Mouse (Mus musculus): Measurements from ENCODE around the gene Mst1.

Gene Mst1

GRCm38 (mm10) chr9:108106090-108106489, 25.9 kb downstream of the Mst1 start:
- TF ChIP-seq GATA4 (IDR thresholded peaks at IDR 0.05; ENCODE audit: insufficient replicate concordance, low read length): no peak

GRCm38 (mm10) chr9:108107867-108108266, 27.6 kb downstream of the Mst1 start:
- no peak for TF ChIP-seq GATA4 (IDR thresholded peaks at IDR 0.05; ENCODE audit: insufficient replicate concordance, low read length)

- TF ChIP-seq GATA4 (IDR thresholded peaks at IDR 0.05; ENCODE audit: insufficient replicate concordance, low read length): no peak
Measured at GRCm38 (mm10) chr9:108110160-108110559, 29.9 kb downstream of the Mst1 start.

GRCm38 (mm10) chr9:108111101-108111592, 30.9 kb downstream of the Mst1 start:
- no peak for TF ChIP-seq GATA4 (IDR thresholded peaks at IDR 0.05; ENCODE audit: insufficient replicate concordance, low read length)

- TF ChIP-seq GATA4 (IDR thresholded peaks at IDR 0.05; ENCODE audit: insufficient replicate concordance, low read length): no peak
Measured at GRCm38 (mm10) chr9:108111593-108112121, 31.4 kb downstream of the Mst1 start.

- TF ChIP-seq GATA4 (IDR thresholded peaks at IDR 0.05; ENCODE audit: insufficient replicate concordance, low read length): no peak
Measured at GRCm38 (mm10) chr9:108112719-108113340, 32.6 kb downstream of the Mst1 start.

GRCm38 (mm10) chr9:108115290-108116077, 35.2 kb downstream of the Mst1 start:
- TF ChIP-seq GATA4 (IDR thresholded peaks at IDR 0.05; ENCODE audit: insufficient replicate concordance, low read length): no peak

GRCm38 (mm10) chr9:108117143-108117542, 36.9 kb downstream of the Mst1 start:
- no peak for TF ChIP-seq GATA4 (IDR thresholded peaks at IDR 0.05; ENCODE audit: insufficient replicate concordance, low read length)

GRCm38 (mm10) chr9:108119891-108120411, 39.7 kb downstream of the Mst1 start:
- no peak for TF ChIP-seq GATA4 (IDR thresholded peaks at IDR 0.05; ENCODE audit: insufficient replicate concordance, low read length)

GRCm38 (mm10) chr9:108120671-108121070, 40.4 kb downstream of the Mst1 start:
- no peak for TF ChIP-seq GATA4 (IDR thresholded peaks at IDR 0.05; ENCODE audit: insufficient replicate concordance, low read length)

- TF ChIP-seq GATA4 (IDR thresholded peaks at IDR 0.05; ENCODE audit: insufficient replicate concordance, low read length): no peak
Measured at GRCm38 (mm10) chr9:108121170-108121969, 41.1 kb downstream of the Mst1 start.

- no peak for TF ChIP-seq GATA4 (IDR thresholded peaks at IDR 0.05; ENCODE audit: insufficient replicate concordance, low read length)
Measured at GRCm38 (mm10) chr9:108123916-108124315, 43.7 kb downstream of the Mst1 start.

GRCm38 (mm10) chr9:108125731-108126130, 45.5 kb downstream of the Mst1 start:
- no peak for TF ChIP-seq GATA4 (IDR thresholded peaks at IDR 0.05; ENCODE audit: insufficient replicate concordance, low read length)

- no peak for TF ChIP-seq GATA4 (IDR thresholded peaks at IDR 0.05; ENCODE audit: insufficient replicate concordance, low read length)
Measured at GRCm38 (mm10) chr9:108126436-108127180, 46.4 kb downstream of the Mst1 start.
